Mouse (Mus musculus) spleen, adult 18-20 months (tissue): ENCODE data around the gene Gm9970.

ENCODE experiments used
- DNase-seq, 2 experiments: peaks; one replicate each; pipeline ENCODE4 v3.0.0; 2022; ENCODE audit warnings: mixed read lengths in 2 of 2

Gene Gm9970

DNA sequence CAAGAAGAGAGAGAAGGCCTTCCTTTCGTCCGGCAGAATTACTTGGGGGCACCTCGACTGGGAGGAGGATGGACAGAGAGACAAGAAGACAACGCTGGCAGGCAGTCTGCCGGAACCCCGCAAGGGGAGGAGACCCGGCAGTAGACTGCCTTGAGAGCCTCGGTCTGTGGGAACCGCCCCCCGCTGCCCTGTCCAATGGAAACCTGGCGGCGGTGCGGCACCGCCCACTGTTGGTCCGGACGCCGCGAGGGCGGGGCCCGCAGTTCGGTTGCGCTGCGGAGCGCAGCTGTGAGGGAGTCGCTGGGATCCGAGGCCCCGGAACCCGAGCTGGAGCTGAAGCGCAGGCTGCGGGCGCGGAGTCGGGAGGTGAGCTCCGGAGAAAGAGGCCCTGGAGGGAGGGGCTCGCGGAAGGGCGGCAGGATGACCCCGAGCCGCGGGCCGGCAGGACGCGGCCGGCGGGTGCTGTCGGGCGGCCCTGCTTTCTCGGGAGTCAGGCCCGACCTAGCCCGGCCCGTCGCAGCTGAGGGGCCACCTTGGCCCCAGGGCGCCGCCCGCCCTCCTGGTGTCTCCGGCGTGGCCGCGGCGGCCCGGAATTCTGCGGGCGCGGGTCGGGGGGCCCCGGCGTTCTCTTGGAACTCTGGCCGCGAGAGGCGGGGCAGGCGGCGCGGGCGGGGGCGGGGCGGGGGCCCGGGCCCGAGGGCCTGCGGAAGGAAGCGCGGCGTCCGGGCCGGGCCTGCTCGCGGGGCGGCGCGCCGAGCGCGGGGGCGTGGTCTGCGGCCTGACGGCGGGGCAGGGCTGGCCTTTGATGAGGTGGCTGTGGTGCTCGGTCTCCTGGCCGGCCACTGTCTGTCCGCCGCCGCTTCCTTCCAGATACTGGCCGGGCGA lies at the start of gene Gm9970, which contains the start of gene Nrbp1:
Gm9970 (minus strand) TSS at position 596 of the 885 bp plus-strand sequence.
Nrbp1 (plus strand) TSS at position 228 of the 885 bp plus-strand sequence.
- peak; percentile 93 to 94 for DNase-seq

DNA sequence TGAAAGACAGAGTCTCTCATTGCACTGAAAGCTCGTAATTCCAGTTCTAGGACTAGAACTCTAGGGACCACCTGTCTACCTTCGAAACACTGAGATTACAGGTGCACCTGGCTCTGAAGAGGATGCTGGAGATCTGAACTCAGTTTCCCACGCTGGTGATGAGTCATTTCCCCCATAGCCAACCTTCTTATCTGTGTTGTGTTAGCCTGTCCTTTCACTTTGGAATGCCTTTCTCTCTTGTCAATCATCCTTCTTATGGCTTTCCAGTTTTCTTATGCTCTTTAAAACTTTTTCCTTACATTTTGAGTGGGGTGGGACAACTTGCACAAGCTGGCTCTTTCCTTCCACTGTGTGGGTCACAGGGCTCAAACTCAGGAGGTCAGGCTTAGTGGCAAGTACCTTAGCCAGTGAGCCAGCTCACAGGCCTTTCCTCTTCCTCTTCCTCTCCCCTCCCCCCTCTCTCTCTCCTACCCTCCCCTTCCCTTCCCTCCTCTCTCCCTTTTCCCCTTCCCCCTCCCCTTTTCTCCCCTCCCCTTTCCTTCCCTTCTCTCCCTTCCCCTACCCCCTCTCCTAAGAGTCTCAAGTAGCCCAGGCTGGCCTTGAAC lies 48.7 kb upstream of the Gm9970 start:
- no peak for DNase-seq

DNA sequence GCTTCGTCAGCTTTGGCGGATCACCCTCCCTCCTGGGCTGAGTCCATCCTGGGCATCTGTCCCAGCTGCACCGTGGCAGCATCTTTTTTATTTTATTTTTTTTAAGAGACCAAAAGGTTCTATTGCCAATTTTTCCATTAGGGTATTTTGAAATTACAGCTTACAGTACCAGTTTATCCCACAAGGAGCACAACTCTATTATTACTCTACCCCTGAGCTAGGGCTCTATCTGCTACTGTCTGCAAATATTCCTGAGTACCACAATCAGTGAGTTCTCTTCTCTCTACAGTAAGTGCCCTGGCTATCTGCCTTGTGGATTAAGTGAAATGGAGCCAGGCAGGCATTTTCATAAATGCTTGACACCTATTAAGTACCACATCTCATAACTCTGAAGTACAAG lies 47.6 kb upstream of the Gm9970 start:
- DNase-seq = no peak

DNA sequence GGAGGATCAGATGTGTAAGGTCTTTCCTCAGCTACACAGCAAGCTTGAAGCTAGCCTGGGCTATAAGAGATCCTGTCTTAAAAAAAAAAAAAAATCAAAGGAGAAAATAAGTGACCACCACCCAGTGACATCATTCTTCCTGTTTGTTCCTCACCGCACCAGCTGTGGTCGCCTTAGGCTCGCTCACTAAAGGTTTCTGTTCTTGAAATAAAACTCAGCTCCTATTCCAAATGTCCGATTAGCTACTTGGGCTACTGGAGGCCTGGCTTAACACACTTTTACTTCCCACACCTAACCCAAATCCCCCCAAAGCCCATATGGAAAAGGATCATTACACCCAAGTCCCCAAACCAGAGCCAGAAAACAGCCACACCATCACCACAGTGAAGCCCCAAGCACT lies 47.2 kb upstream of the Gm9970 start:
- no peak for DNase-seq

DNA sequence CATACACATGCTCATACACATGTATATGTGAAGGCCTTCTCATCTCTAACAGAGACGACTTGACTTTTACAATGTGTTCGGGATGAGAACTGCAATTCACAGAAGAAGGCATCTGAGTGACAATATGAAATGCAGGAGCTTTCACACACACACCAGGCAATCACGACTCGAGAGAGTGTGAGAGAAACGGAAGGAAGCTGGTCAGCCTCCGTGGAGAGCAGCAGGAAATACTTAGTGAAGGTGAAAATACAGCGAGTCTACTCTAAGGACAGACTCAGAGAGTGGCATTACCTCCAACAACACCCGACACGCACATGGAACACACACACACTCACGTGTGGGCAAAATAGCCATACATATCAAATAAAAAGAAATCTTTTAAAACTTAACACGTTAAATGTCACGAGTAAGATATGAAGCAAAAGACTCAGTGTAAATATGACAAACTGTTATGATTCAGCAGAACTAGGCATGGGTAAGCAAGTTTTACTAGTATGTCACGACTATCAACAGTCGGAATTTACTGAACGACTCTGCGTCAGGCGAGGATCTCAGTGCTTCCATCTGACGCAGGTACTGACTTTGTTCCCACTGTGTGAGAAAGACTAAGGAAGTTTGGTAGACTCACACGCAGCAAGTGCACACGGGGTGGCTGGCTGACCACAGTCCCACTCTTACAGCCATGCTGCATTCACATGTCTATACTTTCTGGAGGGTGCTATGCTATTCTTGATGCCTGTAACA lies 38.4 kb upstream of the Gm9970 start:
- peak in 1 of 2 experiments; percentile 22 for DNase-seq

DNA sequence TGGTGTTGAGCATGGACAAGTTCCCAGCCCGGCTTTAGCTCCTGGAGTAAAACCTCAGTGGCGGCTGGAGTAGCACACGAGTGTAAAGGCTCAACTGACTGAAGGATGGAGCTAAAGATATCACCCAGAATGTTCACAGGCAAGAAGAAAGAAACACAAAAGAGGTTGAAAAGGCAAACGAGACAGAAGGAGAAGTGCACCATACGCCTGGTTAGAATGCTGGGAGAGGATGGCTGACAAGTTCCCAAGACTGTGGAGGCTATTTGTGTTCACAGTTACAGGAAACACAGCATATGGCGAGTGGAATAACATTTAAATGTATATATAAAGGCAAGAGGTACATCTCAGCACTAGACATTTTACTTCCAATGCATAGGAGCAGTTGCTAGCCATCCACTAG lies 32.0 kb upstream of the Gm9970 start:
- no peak for DNase-seq

DNA sequence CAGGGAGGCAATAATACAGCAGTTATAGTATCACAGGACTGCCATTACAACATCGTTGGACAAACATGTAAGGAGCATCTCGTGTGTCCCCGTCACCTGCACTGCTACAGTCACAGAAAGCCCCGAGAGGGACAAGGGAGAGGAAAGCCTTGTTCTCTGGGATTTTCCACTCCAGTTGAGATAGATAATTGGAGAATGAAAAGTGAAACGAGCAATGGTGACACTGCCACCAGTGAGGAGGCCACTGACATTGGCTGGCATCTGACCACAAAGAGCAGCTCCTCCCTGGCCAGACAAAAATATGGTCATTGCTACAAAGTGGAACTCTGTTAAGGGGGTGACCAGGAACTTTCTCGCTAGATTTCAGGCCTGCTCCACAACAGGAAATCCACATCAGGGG lies 26.7 kb upstream of the Gm9970 start:
- no peak for DNase-seq

DNA sequence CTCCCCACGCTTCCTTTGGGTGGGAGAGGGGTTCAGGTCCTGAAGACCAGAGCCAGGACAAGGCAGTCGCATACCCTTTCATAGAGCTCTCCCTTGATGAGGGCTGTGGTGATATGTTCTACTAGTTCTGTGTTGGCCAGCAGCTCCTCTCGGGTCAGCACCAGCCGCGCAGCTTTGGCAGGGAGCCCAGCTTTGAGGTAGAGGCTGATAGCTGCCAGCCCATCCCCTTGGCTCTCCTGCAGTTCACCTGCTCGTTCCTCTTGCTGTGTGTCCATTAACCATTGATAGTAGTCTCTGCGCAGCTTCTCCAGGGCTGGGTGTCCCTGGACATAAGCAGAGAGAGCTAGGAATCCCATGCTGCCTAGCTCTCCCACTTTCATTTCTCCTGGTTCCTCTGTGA lies 25.1 kb upstream of the Gm9970 start:
- DNase-seq = no peak

DNA sequence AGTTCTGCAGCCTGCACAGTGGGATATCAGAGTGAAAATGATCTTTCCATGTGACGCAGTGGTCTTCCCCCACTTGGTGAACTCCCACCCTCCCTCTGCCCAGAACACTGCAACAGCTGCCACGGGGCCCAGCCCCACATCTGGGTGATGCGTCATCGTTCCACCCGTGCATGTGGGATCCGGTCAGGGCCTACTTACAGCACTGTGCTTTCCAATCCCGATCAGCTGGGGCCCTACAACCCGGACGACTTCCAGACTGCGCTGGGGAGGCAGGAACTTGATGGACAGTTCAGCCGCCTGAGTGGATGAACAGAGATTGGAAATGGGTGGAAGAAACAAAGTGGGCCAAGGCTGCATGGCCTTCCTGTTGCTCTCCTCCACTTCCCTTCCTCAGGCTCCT lies 16.6 kb upstream of the Gm9970 start:
- no peak for DNase-seq

DNA sequence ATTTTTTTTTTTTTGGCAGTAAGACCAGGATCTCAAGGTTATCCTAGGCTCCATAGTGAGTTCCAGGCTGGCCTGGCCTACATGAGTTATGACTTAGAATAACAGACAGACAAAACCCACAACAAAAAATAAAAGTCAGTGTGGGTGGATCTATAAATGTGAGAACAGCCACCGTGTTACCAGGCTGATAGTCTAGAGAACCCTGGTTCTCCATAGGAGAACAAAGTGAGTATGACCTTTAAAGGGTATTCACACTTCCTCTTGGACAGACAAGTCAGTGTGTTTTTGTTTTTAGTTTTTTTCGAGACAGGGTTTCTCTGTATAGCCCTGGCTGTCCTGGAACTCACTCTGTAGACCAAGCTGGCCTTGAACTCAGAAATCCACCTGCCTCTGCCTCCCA lies 14.9 kb upstream of the Gm9970 start:
- no peak for DNase-seq

DNA sequence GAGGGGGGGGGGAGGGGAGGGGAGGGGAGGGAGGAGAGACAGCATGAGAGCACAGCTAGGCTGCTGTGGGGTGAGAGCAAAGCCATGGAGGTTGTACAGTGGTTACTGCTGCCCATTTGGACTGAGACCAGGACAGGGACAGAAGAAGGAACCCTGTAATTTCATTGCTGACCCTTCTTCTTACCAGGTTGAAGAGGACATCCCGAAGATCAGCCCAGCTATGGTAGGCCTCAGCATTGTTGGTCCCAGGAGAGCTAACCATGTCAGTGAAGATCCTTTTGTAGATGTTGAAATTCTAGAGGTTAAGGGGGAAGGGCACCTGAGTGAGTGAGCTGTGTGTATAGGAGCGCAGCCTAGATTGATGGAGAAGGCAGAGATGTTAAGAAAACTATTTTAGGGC lies 14.3 kb upstream of the Gm9970 start:
- DNase-seq = no peak

DNA sequence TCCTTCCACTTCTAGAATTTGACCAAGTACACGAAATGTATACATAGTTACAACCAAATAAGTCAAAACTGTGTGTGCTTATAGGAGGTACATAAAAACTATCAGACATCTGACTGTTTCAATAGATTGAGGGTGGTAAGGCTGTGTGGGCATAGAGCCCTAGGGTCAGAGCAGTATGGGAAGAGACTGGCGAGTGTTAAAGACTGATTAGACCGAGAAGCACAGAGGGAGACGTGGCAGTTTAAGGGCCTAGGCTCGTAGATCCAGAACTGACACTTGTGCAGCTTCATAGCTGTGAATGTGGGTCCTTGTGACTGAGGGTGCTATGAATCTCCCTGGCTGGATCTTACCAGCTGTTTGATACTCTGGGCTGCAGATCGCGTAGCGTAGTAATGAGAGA lies 13.9 kb upstream of the Gm9970 start:
- no peak for DNase-seq

DNA sequence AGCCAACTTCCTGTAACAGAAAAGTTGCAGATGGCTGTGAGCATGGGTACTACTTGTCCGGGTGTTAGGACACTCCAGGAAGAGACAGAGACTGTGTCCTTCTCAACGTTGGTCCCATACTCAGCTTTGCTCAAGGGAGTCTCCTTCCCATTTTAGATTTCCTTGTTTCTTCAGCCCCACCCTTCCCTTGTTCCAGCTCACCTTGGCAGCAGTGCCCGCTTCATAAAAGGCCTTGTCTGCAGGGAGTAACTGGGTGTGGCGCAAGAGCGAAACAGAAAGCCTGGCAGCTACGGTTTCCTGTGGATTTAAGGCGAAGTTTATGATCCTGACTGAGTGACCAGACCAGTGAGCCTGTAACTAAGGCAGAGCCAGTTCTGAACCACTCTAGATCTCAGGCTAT lies 13.4 kb upstream of the Gm9970 start:
- DNase-seq = no peak

DNA sequence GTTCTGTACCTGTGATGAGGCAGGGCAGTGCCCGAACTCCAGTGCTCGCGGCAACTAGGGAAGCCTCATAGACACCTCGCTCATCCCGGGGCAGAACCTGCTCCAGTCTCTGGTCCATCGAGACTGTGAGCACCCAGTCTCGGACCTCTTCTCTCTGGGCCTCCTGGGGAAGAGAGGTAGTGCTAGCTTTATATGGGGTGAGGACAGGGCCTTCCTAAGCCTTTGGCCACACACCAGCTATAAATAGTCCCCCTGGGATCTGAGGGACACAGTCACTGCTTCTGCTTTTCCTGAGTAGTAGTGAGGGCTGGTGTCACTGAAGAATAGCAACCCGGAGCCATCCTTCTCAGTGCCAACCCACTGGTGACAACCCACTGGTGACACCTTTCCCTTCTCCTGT lies 12.8 kb upstream of the Gm9970 start:
- no peak for DNase-seq

DNA sequence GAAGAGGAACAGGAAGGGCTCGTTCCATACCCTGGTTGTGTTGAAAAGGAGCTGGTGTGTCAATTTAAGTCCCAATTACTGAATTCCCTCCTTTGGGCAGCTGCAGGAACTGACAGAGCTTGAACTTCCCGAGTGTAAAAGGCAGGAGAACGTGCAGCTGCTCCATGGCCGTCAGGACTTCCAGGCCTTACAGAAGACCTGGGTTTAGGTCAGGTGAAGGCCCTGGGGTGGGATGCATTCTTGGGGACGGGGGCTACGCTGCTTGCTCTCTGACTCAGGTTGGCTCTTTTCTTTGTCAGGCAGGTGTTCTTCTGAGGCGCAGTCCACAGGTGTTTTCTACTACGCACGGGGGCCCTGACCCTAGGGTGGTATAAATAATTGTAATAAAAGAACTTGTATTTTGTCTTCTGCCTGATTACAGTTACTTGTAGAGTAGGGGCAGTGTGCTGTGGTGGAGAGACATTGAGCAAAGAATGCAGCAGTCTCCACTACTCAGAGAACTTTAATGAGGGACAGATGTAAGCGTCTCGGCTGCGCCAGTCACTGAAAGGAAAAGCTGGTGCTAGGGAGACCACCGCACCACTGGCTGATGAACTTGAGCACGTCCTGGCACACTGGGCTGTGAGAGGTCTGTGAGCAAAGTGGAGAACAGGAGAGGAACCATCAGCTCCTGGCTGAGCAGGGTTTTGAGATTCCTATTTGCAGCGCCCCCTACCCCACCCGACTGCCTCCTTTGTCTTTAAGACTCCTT lies 11.9 kb upstream of the Gm9970 start:
- no peak for DNase-seq

DNA sequence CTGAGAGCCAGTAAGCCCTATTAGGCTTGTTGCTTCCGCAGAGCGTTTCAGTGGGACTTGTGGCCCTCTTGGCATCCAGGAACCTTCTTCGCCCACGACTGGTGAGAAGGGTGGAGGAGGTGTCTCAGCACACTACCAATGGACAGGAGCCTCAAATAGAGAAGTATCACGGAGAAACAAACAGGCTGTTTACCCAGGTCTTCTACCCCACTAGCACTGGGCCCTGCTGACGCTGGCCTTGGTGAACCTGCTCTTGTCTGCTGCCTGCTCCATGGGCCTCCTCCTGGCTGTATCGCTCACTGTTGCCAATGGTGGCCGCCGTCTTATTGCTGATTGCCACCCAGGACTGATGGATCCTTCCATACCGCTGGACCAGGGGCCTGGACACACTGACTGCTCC lies 11.1 kb upstream of the Gm9970 start:
- DNase-seq = no peak

DNA sequence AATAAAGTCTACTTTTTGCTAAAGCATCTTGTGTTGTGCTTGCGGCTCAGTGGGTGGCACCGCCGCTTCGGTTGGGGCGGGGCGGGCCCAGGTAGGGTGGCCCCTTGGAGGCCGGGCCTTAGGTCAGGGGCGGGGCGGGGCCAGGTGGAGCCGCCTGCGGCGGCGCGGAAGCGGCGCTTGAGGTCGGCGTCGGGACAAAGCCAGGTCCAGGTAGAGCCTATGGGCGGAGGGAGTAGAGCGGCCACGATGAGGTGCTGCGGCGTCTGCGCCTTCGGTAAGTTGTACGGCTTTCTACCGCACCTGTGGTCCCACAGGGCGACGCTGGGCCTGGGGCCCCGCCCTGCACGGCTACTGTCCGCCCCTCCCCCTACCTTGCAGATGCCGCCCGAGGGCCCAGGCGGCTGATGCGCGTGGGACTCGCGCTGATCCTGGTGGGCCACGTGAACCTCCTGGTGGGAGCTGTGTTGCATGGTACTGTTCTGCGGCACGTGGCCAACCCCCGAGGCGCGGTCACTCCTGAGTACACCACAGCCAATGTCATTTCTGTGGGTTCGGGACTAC lies 10.6 kb upstream of the Gm9970 start, which contains the start of gene Krtcap3:
Krtcap3 (plus strand) TSS at position 151 of the 561 bp plus-strand sequence.
- peak in 1 of 2 experiments; percentile 18 for DNase-seq

DNA sequence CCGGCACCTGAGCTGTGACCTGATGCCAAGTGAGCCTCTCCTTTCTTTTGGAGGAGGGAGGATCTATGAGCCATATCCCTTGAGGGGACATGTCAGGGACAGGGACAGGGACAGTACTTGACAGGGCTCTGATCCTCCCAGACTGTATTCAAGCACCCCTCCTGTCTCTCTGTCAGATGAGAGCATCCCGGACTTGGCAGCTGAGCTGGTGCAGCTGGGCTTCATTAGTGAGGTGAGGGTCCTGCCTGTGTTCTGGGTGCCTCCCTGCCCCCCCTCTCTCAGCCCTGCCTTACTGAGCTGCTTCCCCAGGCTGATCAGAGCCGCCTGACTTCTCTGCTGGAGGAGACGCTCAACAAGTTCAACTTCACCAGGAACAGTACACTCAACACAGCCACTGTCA lies 9.7 kb upstream of the Gm9970 start:
- DNase-seq = no peak

DNA sequence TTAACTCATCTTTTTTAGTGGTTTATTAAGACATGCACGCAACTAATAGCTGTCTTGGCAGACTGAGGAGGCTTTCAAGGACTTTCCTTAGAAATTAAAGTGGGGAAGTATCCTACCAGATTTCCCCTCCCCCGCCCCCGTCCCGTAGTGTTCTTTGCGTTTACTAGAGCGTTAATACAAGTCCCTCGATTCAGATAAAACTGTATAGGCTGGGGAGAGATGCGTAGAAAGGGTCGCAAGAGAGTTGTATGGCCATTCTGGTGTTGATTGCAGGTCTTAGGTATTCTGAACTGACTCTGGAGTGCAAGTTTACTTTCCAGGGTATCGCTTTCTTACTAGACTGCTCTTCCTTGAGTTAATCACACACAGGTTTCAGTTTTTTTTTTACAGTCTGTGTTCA lies 1.2 kb upstream of the Gm9970 start:
- DNase-seq = no peak

DNA sequence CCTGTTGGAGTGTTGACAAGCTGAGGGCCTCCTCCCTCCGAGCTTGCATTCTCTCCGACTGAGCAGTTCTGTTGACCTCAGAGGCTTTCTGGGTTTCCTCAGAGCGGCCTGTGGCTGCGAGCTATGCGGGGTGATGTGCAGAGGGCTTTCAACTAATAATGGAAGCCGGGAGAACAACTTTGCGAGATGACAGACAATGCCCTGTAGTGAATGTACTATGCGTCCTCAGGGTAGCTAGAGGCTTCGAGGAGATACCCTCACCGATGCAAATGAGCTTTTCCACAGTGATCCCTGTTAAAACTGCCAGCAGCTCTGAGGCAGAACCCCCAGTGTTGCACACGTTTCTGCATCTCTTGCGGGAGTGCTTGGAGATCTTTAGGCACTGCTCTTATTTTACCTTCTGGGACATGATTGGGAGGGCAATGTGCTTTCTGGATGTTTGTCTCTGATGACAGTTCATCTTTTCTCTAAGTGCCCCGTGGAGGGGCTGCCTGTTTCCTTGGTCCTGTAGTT lies 546 bp upstream of the Gm9970 start:
- no peak for DNase-seq

DNA sequence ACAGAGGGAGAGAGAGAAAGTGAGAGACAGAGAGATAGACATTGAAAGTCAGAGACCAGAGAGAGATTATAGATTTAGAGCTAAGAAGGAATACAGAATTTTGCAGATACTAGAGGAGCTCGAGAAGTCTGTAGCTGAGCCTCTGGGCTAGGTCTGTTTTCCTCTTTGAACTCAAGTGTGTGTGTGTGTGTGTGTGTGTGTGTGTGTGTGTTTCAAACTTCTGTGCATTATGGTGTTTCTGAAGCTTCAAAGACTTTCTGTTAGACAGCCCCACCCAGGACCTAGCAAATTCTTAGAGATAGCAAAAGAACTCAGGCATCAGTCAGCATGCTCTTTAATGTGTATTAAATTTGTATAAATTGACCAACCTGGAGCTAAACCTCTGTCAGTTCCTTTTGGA lies 14.4 kb downstream of the Gm9970 start:
- no peak for DNase-seq

DNA sequence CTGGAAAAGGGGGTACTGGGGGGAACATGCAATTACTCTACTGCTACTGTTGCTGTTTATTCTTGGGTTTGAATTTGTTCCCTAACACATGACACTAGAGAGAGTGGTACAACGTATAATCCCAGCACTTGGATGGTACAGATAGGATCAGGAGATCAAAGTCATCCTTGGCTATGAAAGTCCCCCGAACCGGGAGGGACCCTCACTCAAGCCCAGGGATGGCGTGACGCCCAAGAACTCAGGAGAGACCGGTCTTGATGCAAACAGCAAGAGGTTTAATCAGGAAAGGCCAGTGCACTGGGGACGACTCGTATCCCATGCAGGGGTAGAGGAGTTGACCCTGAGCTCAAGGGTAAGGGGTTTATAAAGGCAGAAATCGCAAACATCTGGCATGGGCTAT lies 18.3 kb downstream of the Gm9970 start:
- DNase-seq = no peak
